Mouse (Mus musculus) brain, adult 10 weeks (tissue): Measurements from ENCODE around the gene Dcun1d2. TPM values are rescaled to one million over a fixed set of nuclear protein-coding genes. Genes with fewer than 3 reads are reported as not detected.

ENCODE experiments used
- polyA plus RNA-seq: library from polyadenylated mRNA; stranded (reverse); fragments of 350-450 nt; fragmentation: Illumina TruSeq; extraction: RNeasy Lipid Tissue Mini Kit (QIAGEN cat#74804); gene quantifications from one replicate; pipeline ENCODE4 v1.2.3, GENCODE M21; 2015; ENCODE audit warnings: low read depth, low replicate concordance

The Dcun1d2 gene
- polyA plus RNA-seq: 42.8 TPM

DNA sequence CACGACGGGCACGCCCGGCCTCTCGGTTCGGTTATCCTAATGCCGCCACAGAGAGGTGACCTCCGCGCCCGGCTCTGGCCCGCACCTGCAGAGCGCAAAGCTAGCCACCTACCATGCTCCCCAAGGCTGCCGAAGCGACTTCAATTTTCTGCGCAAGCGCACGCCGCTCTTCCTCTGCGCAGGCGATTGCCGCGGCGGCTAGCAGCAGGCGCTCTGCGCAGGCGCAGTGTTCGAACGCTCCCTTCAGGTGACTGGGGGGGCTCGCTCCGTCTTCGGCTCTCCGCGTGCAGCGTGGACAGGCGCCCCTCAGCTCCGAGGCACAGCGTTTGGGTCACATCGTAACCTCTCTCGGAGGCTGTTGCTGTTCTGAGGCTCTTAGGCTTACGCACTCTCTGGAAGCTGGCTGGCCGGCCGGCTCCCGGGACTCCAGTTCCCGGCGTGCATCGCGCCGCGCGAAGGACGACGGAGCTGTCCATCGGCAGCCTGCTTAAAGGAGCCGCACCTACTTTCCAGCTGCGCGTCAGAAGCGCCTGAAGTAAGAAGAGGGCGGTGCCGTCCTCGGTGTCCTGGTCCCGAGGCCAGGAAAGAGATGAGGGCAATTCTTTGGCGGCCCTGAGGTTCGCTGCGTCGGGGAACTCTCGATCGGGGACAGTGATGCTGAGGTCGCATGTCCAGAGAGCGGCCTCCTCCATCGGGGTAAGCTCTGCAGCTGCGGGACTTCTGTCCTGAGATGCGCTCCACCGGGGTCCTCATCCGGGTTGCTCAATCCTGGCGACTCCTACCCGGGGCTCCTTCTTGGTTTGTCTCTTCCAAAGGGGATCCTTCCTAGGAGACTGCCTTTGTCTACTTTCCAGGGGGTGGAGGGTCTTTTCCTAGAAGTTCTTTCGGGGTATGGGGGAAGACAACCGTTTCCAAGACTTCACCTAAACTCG, at the start of gene Dcun1d2, which contains the start of gene Tmco3:
TSS of gene Dcun1d2 (minus strand) at position 440 of the 932 bp plus-strand sequence.
TSS of gene Tmco3 (plus strand) at position 499 of the 932 bp plus-strand sequence.

DNA sequence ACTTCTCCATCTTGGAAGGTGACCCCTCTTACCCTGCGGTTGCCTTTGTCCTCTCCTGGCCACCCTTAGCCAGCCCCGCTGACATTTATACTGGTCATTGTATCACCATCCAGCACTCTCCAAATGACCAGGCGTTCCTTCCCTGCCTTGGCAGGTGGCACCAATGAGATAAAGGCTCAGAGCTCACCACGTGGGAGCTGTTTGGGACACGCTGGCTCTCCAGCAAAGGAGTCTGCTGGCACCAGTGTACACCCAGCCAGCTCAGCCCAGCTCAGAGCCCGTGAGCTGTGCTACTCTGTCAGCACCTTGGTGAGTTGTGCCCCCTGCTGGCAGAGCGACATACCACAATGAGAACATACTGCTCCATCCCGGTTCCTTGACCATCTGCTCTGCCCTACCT, 33.9 kb downstream of the Dcun1d2 start, which contains the start of gene Adprhl1:
TSS of gene Adprhl1 (minus strand) at position 144 of the 400 bp plus-strand sequence.

Other genes with a start within 250 kb of the Dcun1d2 start
- not detected for gene Proz, start 227.2 kb downstream of the Dcun1d2 start, polyA plus RNA-seq
- gene Pcid2, start 182.7 kb downstream of the Dcun1d2 start, polyA plus RNA-seq: 21.1 TPM
- gene Cul4a, start 182.5 kb downstream of the Dcun1d2 start, polyA plus RNA-seq: 51.9 TPM
- 384 TPM for gene Lamp1, start 129.0 kb downstream of the Dcun1d2 start, polyA plus RNA-seq
- gene Grtp1, start 87.5 kb downstream of the Dcun1d2 start, polyA plus RNA-seq: 5.3 TPM
- 0.27 TPM for gene Adprhl1, start 34.0 kb downstream of the Dcun1d2 start, polyA plus RNA-seq
- gene Tmco3, start 59 bp upstream of the Dcun1d2 start, polyA plus RNA-seq: 36.6 TPM
- 58.7 TPM for gene Tfdp1, start 50.6 kb upstream of the Dcun1d2 start, polyA plus RNA-seq
- gene Atp4b, start 108.7 kb upstream of the Dcun1d2 start, polyA plus RNA-seq: not detected
- not detected for gene Grk1, start 117.0 kb upstream of the Dcun1d2 start, polyA plus RNA-seq
- 3.5 TPM for gene Tmem255b, start 147.1 kb upstream of the Dcun1d2 start, polyA plus RNA-seq
- 78.8 TPM for gene Gas6, start 206.4 kb upstream of the Dcun1d2 start, polyA plus RNA-seq